Mouse (Mus musculus) 3134 (cell line): Measurements from ENCODE around the gene Proca1.

Source experiments
- DNase-seq: peaks from one replicate; pipeline ENCODE4 v3.0.0-alpha.2; 2011; ENCODE audit warnings: low spot score; ENCODE audit not compliant: insufficient read length; ENCODE audit errors: extremely low read depth

Proca1 gene

GRCm38 (mm10) chr11:78193113-78193512 lies at the start of gene Proca1:
TSS of gene Proca1 (plus strand) at chr11:78193392.
- no peak for DNase-seq

- DNase-seq: no peak
These were observed 49.7 kb upstream of the Proca1 start for GRCm38 (mm10) chr11:78143520-78143919.

DNA sequence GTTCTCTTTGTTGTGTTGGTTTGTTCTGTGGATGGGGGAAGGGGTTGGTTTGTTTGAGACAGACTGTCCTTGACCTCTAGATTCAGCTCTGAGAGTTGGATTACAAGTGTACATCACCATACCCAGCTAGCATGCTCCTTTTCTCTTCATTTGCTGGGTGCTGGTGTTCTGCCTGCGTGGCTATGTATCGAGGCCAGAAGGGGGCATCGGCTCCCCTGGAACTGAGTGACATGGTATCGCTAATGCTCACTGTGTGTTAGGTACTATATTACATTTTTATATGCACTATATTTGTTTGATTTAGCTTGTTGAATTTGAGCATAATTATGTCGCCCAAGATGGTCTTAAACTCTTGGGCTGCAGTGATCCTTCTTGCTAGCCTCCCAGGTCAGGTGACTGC lies 47.0 kb upstream of the Proca1 start:
- no peak for DNase-seq

- no peak for DNase-seq
These were observed 46.3 kb upstream of the Proca1 start for GRCm38 (mm10) chr11:78146707-78147543.

GRCm38 (mm10) chr11:78151161-78151560 lies 42.0 kb upstream of the Proca1 start:
- DNase-seq: no peak

- DNase-seq: no peak
These were observed 40.6 kb upstream of the Proca1 start for GRCm38 (mm10) chr11:78152299-78153231.

- no peak for DNase-seq
These were observed 39.4 kb upstream of the Proca1 start for GRCm38 (mm10) chr11:78153778-78154177.

DNA sequence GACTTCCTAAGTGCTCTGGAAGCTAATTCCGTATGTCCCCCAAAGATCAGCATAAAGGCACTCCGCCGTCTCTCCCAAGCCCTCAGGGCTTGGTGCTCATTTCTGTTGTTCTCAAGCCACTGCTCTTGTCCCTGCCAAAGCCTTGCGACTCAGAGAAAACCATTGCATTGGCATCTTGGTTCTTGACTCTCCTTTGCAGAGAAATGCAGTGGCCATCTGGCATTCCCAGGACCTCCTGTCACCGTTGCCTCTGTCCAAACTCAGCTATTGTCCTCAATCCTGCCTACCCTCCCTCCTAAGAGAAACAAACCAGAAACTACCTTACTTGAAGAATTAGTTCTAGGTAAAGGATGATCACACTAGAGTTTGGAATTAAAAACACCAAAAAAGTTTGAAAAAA lies 37.5 kb upstream of the Proca1 start:
- DNase-seq: no peak

DNA sequence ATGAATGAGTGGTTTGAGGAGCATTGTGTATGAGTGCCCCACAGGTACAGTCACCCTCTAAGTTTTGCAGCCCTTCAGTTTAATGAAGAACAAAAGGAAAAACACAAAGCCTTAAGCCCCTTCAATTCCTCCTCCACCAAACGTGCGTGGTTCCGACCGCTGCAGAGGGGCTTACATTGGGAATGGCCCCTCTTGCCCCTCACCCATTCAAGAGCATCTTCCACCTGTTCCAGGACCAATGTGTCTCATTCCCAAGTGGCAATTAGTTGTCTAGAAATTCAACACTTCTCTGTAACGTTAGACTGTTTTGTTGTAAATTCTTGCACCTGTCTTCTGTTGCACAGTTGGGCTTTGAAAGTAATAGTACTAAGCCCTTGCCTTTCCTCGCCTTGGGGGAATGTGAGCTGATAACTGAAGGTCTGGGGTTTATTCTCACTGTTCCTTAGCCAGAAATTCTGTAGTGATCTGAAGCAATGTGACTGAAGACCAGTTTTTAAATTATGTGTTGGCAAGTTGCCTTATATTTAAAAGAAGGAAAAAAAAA lies 37.0 kb upstream of the Proca1 start:
- DNase-seq: no peak

DNA sequence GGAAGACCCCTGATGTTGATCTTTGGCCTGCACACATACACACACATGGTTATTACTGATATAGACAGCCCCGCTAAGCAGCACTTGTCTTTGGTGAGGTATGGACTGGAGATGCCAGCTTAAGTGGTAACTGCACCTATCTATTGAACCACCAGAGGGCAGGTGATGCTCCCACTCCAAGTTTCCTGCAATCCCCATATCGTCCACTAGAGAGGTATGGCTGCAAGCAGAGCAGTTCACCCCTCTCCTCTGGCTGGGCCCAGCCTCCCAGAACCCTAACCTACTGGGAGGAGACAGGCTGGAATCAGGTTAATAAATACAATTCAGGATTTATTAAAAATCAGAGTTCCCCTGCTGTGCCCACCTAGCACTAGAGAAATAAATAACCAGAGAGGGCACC lies 34.1 kb upstream of the Proca1 start:
- peak; percentile 67 for DNase-seq

DNA sequence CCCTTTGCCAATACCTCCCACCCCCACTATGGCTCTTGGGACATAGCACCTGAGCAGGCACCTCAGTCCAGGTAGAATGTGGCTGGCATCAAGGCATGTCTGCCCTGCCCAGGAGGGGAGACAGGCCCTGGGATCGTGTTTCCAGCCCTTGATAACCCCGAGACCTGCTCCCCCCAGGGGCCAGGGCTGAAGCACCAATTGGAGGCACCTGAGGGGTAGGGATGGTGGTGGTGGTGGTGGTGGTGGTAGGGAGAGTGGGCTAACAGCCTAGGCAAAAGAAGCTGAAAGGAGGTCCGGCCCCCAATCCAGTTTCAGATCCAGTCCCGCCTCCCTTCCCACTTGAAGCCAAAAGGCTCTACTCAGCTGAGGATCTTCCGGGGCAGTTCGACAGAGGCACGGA lies 33.6 kb upstream of the Proca1 start:
- no peak for DNase-seq

- no peak for DNase-seq
These were observed 33.0 kb upstream of the Proca1 start for GRCm38 (mm10) chr11:78160171-78160570.

DNA sequence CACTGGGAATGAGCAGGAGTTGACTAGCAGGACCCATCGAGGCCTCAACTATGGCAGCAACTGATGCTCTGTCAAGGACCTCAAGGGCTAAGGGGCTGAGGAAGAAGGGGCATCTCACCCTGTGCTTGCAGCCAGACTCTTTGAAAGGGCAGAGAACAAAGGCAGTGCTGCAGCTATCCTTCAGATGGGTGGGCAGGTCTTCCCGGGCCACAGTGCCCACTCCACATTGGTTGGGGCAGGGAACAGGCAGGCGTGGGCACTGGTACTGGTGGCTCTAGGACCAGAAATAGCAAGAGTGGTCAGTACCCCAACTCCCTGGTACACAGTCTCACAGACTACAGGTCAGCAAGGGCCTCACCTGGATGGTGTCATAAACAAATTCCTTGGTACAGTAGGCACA lies 32.5 kb upstream of the Proca1 start:
- DNase-seq: no peak

- DNase-seq: no peak
These were observed 32.0 kb upstream of the Proca1 start for GRCm38 (mm10) chr11:78161169-78161568.

GRCm38 (mm10) chr11:78161968-78162367 lies 31.2 kb upstream of the Proca1 start:
- DNase-seq: no peak

GRCm38 (mm10) chr11:78162504-78162903 lies 30.7 kb upstream of the Proca1 start:
- no peak for DNase-seq

DNA sequence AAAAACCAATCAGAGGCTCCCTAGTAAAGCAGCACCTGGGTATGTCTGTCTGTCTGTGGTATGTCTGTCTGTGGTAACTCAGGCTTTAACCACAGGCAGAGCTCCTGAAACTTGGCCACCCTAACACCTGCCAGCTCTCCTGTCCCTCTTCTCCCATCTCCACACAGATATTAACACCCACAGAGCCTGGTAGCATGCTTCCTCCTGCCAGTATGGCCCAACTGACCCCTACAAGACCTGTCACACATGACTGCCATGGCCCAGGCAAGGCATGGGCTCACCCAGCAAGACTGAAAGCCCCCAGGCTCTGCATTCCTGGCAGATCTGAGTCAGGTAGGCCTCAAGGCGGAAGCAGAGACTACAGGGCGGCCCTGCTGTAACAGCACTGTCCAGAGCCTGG lies 30.1 kb upstream of the Proca1 start:
- DNase-seq: no peak

- DNase-seq: peak; percentile 67
These were observed 29.2 kb upstream of the Proca1 start for GRCm38 (mm10) chr11:78163681-78164603.

GRCm38 (mm10) chr11:78164604-78164923 lies 28.6 kb upstream of the Proca1 start:
- no peak for DNase-seq
